Mouse (Mus musculus) layer of hippocampus, postnatal 25 days (tissue): Measurements from ENCODE around the gene Nrip3. TPM values are rescaled to one million over a fixed set of nuclear protein-coding genes. Genes with fewer than 3 reads are reported as not detected.

Experiments
- DNase-seq, 2 experiments: peaks; one replicate each; pipeline ENCODE4 v3.0.0; 2022; ENCODE audit warnings: mixed read lengths in 2 of 2, low spot score in 1 of 2; ENCODE audit errors: extremely low spot score in 1 of 2
- total RNA-seq, 2 experiments: library from RNA; stranded (reverse); gene quantifications; 2 replicates each; pipeline ENCODE4 v1.2.3; 2021

Gene Nrip3
- total RNA-seq, 2 experiments from 2014 or later, result 194 to 212 TPM

- no peak for DNase-seq
These were observed 71.8 kb downstream of the Nrip3 start for GRCm38 (mm10) chr7:109710069-109710468.

- no peak for DNase-seq
These were observed 72.9 kb downstream of the Nrip3 start for GRCm38 (mm10) chr7:109708961-109709382.

Other genes with a start within 250 kb of the Nrip3 start
- 10 to 100 TPM; 35.3 to 41.7 TPM for gene St5, start 78.4 kb downstream of the Nrip3 start, total RNA-seq
- 1 to 10 TPM; 4.1 to 7.2 TPM for gene Akip1, start 78.3 kb downstream of the Nrip3 start, total RNA-seq
- not detected for gene BC051019, start 58.2 kb downstream of the Nrip3 start, total RNA-seq
- not detected for gene Ascl3, start 50.3 kb downstream of the Nrip3 start, total RNA-seq
- gene Tmem9b, start 29.1 kb downstream of the Nrip3 start, total RNA-seq, result 100 to 1,000 TPM; 100 to 109 TPM
- gene Scube2, start 83.7 kb upstream of the Nrip3 start, total RNA-seq, result under 1 TPM; 0.84 to 0.94 TPM
- 100 to 1,000 TPM; 214 to 220 TPM for gene Dennd5a, start 178.4 kb upstream of the Nrip3 start, total RNA-seq
- 10 to 100 TPM; 48.6 to 49.9 TPM for gene Tmem41b, start 204.9 kb upstream of the Nrip3 start, total RNA-seq
- gene Ipo7, start 236.2 kb upstream of the Nrip3 start, total RNA-seq, result 100 to 1,000 TPM in 1 of 2 experiments, 10 to 100 TPM in 1; 99.5 to 104 TPM